Mouse (Mus musculus) intestine, embryonic 15.5 days (tissue): ENCODE measurements around the gene Cers1. TPM values are rescaled to one million over a fixed set of nuclear protein-coding genes. Genes with fewer than 3 reads are reported as not detected.

Experiments used
- ATAC-seq: fragments of 200-750 bp; cut with Nextera tagmentation; 2 replicates; pipeline ENCODE4 v1.8.0; 2017; ENCODE audit warnings: moderate TSS enrichment, moderate library complexity
- H3K27ac ChIP-seq: fragments of 300-500 bp; sonication (generic); 2 replicates; pipeline ENCODE4 v1.5.1; 2015; ENCODE audit warnings: mild to moderate bottlenecking, inconsistent platforms
- H3K27me3 ChIP-seq: fragments of 300-500 bp; sonication (generic); replicated peaks from 2 replicates; pipeline ENCODE4 v1.6.1; 2015; ENCODE audit warnings: inconsistent platforms
- H3K36me3 ChIP-seq: fragments of 300-500 bp; sonication (generic); 2 replicates; pipeline ENCODE4 v1.6.1; 2015; ENCODE audit warnings: inconsistent platforms
- H3K4me1 ChIP-seq: fragments of 300-500 bp; sonication (generic); replicated peaks from 2 replicates; pipeline ENCODE4 v1.6.1; 2015; ENCODE audit warnings: inconsistent platforms
- H3K4me2 ChIP-seq: fragments of 300-500 bp; sonication (generic); replicated peaks from 2 replicates; pipeline ENCODE4 v1.6.1; 2015; ENCODE audit warnings: mild to moderate bottlenecking, inconsistent platforms
- H3K4me3 ChIP-seq: fragments of 300-500 bp; sonication (generic); replicated peaks from 2 replicates; pipeline ENCODE4 v1.5.1; 2015; ENCODE audit warnings: inconsistent platforms
- H3K9ac ChIP-seq: fragments of 300-500 bp; sonication (generic); 2 replicates; pipeline ENCODE4 v1.6.1; 2015; ENCODE audit warnings: inconsistent platforms
- H3K9me3 ChIP-seq: fragments of 300-500 bp; sonication (generic); 2 replicates; pipeline ENCODE4 v1.6.1; 2016; ENCODE audit warnings: inconsistent platforms
- WGBS: fragments of 180-500 bp; shearing (Covaris S2); methylation state at CpG from one replicate; pipeline ENCODE4 v1.1.7; 2015; 5-methylcytosine and 5-hydroxymethylcytosine counted together
- polyA plus RNA-seq: library from polyadenylated mRNA; unstranded; fragments of >200 nt; fragmentation: Nextera tagmentation; extraction: Ambion mirVana; gene quantifications from 2 replicates; pipeline ENCODE4 v1.2.1, GENCODE M21; 2015

Cers1 gene
- polyA plus RNA-seq: 3.6 TPM in 2 replicates

DNA sequence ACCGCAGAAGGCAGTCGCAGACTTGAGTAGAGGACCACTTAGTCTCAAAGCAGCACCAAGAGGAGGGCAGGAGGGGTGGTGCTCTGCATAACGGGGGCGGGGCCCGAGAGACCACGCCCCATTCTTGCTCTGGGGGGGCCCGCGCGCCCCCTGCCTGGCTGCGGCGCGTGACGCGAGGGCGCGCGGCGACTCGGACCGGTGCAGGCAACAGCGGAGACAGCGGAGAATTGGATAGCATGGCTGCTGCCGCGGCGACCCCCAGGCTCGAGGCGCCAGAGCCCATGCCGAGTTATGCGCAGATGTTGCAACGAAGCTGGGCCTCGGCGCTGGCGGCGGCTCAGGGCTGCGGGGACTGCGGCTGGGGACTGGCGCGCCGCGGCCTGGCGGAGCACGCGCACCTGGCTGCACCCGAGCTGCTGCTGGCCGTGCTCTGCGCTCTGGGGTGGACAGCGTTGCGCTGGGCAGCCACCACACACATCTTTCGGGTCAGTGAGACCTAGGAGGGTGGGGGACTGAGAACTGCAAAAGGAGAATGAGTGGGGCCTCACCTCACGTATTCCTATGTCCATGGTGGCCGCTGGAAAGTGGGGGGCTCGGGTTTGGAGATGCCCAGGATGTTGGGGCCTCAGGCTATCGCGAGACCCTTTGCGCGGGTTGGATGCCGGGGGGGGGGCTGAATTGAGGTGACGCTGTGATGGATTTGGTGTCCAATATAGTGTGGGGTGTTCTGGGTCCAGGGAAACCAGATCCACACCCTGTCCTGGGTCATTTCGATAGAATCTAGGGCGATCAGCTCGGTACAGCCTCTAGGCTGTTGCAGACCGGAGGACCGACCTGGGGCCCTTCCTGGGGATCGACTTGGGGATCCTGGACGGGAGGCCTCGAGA is at the start of gene Cers1:
Gene Cers1, plus strand, starts transcription at position 152 of the 887 bp plus-strand sequence.
- Histone ChIP-seq H3K9ac (peak within 1 kb of the TSS; percentile 50), H3K27me3 (no peaks in the 10 kb centered on the region), H3K36me3 (peaks cover 20% of the 10 kb centered on the region), H3K27ac (peak within 1 kb of the TSS; percentile 74), H3K4me3 (peak within 1 kb of the TSS; percentile 58), H3K4me1 (peaks cover 25% of the 10 kb centered on the region), H3K4me2 (peak within 1 kb of the TSS; percentile 93), H3K9me3 (no peaks in the 10 kb centered on the region)
- WGBS: 2% methylated on average over 66 of the region's 66 CpGs
- ATAC-seq: peak; percentile 68

DNA sequence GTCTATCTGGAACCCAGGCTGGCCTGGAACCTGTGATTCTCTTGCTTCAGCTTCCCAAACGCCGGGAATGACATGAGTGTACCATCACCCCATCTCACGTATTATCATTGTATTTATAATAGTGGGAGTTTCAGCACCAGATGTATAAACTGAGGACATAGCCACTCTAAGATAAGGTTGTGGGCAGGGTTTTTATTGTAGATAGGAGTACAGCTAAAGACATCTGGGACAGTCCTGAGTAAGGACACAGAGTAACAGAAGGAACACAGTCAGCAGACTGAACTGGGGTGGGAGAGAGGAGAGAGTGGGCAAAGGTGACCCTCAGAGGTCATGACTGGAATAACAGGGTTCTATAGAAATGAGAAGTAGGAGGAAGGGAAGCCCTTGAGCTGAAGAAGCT is 47.9 kb upstream of the Cers1 start:
- Histone ChIP-seq H3K9me3 (no peaks in the 10 kb centered on the region), H3K9ac (no peak overlapping the region), H3K4me3 (no peak overlapping the region), H3K4me2 (no peak overlapping the region), H3K4me1 (no peaks in the 10 kb centered on the region), H3K27me3 (no peaks in the 10 kb centered on the region), H3K27ac (no peak overlapping the region), H3K36me3 (peaks cover 19% of the 10 kb centered on the region)
- WGBS: 87% methylated on average over 3 of the region's 3 CpGs
- ATAC-seq: no peak

DNA sequence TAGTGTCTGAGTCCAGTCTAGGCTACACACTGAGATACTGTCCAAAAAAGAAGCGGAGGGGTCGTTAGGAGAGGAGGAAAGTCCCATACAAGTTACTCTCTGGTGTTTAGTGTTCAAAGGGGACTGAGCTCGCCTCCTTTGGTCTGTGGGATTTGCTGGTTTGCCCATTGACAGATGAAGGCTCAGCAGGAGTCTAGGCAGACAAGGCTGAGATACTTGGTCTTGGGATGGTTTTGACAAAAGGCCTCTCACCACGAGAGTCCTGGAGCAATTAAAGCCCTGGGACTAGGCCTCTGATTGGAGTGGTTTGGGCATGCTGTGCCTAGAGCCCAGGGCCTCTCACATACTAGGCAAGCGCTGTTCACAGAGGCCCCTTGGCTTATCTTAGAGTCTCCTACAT is 47.3 kb upstream of the Cers1 start:
- H3K9me3 ChIP-seq: no peaks in the 10 kb centered on the region
- peaks cover 13% of the 10 kb centered on the region; the same call in 1 of the 2 replicates for H3K36me3 ChIP-seq
- no peak overlapping the region for H3K4me3 ChIP-seq
- H3K4me2 ChIP-seq: no peak overlapping the region
- H3K9ac ChIP-seq: no peak overlapping the region
- WGBS: 72% methylated on average over 5 of the region's 5 CpGs
- no peaks in the 10 kb centered on the region for H3K4me1 ChIP-seq
- H3K27ac ChIP-seq: no peak overlapping the region
- no peaks in the 10 kb centered on the region for H3K27me3 ChIP-seq
- no peak for ATAC-seq

DNA sequence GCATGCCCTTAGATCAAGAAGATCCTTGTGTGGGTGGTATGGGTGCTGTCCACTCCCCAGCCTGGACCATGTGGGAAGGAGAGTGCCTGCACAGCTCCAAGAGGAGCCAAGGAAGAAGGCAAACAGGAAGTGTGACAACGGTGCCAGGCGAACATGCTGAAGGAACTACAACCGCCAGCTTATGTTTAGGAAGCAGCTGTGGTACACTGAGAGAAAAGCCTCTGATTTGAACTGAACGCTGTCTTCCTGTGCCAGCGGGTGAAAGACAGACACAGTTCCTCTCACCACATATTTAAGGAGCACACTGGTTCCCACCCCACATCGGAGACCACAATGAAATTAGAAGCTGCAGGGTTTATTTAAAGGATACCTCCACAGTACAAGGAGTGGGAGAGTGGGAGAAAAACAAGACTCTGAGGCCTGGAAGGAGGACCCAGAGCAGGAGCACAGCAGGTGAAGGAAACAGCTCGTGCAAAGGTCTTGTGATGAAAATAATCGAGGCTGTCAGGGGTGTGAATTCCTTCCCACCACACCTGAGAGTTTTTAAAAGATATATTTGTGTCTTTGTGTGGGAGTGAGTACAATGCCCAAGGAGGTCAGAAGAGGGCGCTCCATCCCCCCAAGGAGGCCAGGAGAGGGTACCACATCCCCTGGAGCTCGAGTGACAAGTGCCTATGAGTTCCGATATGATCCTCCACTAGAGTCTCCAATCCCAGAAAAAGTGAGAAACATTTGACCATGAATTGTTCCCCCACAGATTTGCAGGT is 46.6 kb upstream of the Cers1 start:
- ATAC-seq: no peak
- Histone ChIP-seq H3K4me1 (no peaks in the 10 kb centered on the region), H3K27ac (no peak overlapping the region), H3K36me3 (peaks cover 7% of the 10 kb centered on the region; the same call in 1 of the 2 replicates), H3K9me3 (no peaks in the 10 kb centered on the region), H3K27me3 (no peaks in the 10 kb centered on the region), H3K4me2 (no peak overlapping the region), H3K4me3 (no peak overlapping the region), H3K9ac (no peak overlapping the region)
- WGBS: 48% methylated on average over 11 of the region's 11 CpGs

DNA sequence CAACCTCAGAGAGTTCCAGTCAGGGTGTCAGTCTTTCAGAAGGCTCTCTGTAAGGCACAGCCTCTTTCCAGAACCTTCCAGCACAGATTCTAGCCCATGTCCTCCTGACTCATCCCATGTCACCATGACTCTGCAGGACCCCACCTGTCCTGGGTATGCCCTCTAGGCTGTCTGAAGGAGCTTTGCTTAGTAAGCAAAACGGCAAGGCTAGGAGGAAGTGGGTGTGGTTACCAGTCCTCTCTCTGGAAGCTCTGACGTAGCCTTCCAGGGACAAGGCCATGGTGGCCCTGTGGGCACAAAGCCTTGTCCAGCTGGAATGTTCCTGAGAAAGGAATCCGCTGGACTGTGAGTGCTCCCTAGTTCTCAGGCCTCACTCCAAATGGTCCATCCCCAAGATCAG is 42.6 kb upstream of the Cers1 start:
- Histone ChIP-seq H3K27me3 (no peaks in the 10 kb centered on the region), H3K27ac (no peak overlapping the region), H3K4me3 (no peak overlapping the region), H3K36me3 (no peaks in the 10 kb centered on the region), H3K9ac (no peak overlapping the region), H3K4me2 (no peak overlapping the region), H3K4me1 (no peaks in the 10 kb centered on the region), H3K9me3 (no peaks in the 10 kb centered on the region)
- 45% methylated on average over 3 of the region's 3 CpGs for WGBS
- ATAC-seq: peak; percentile 73

DNA sequence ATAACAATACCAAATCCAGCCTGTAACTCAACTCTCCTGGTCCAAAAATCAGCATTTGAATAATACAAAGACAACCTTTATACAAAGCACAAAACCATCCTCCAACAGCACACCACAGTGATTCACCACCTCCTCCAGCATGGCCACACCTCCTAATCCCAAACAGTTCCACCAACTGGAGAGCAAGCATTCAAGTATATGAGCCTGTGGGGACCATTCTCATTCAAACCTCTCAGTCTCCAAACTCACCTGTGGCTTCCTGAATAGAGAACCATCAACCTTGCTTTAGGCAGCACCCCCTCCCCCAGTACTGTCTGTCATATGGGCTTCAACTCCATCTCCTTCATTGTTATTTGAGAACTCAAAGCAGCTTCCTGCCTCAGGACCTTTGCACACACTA is 41.2 kb upstream of the Cers1 start:
- H3K27me3 ChIP-seq: no peaks in the 10 kb centered on the region

DNA sequence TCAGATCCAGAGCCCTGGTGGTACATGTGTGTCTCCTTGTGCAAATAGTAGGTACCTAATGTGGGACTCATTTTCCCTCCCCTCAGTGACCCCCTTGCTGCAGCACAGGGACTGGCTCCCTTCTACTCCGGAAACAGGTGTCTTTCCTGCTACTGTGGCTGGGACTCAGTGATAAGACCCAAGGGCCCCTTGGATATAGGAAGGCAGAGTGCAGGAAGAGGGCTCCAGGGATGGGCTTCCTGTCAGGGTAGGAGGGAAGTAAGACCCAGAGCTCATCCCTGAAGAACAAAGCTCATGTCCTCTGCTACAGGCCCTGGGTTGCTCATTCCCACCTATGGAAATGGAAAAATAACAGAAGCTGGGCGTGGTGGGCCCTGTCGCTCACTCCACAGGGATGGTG is 39.1 kb upstream of the Cers1 start:
- 88% methylated on average over 3 of the region's 3 CpGs for WGBS
- no peak for ATAC-seq
- no peak overlapping the region for H3K27ac ChIP-seq

More for the DNA sequence above, 41.2 kb upstream of the Cers1 start:
- 0 out of 2 replicates have a peak, but pooled peaks cover 2% of the 10 kb centered on the region for H3K4me1 ChIP-seq
- H3K27ac ChIP-seq: no peak overlapping the region
- no peak for ATAC-seq
- H3K4me3 ChIP-seq: no peak overlapping the region
- no peak overlapping the region for H3K4me2 ChIP-seq
- H3K9ac ChIP-seq: no peak overlapping the region
- no peaks in the 10 kb centered on the region for H3K36me3 ChIP-seq
- H3K9me3 ChIP-seq: no peaks in the 10 kb centered on the region

DNA sequence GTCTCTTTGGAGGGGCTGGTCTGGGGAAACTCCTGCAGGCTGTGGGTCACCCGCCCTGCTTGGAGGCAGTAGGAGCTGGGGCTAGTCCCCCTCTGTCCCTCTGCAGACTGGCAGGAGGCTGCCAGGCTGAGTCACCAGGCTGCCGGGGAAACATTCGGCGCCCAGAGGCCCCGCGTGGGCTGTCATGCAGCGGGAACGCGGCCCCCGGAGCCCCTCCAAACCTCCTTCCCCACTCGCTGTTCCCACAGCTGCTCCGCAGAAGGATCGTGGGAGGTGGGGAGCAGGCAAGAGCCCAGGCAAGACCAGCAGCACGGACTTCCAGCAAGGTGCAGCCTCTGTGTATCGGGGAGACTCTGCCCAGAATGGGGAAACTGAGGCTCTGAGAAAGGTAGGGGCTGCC is 37.4 kb upstream of the Cers1 start:
- no peak overlapping the region for H3K4me2 ChIP-seq
- WGBS: 61% methylated on average over 15 of the region's 15 CpGs
- H3K4me3 ChIP-seq: no peak overlapping the region
- H3K27ac ChIP-seq: no peak overlapping the region
- H3K4me1 ChIP-seq: 0 out of 2 replicates have a peak, but pooled peaks cover 5% of the 10 kb centered on the region
- ATAC-seq: no peak
- H3K9me3 ChIP-seq: no peaks in the 10 kb centered on the region
- no peaks in the 10 kb centered on the region for H3K36me3 ChIP-seq
- no peak overlapping the region for H3K9ac ChIP-seq
- no peaks in the 10 kb centered on the region for H3K27me3 ChIP-seq

More for the DNA sequence above, 39.1 kb upstream of the Cers1 start:
- H3K4me3 ChIP-seq: no peak overlapping the region
- no peak overlapping the region for H3K9ac ChIP-seq
- H3K36me3 ChIP-seq: no peaks in the 10 kb centered on the region
- no peaks in the 10 kb centered on the region for H3K27me3 ChIP-seq
- H3K4me2 ChIP-seq: no peak overlapping the region
- H3K9me3 ChIP-seq: no peaks in the 10 kb centered on the region
- H3K4me1 ChIP-seq: 0 out of 2 replicates have a peak, but pooled peaks cover 2% of the 10 kb centered on the region

DNA sequence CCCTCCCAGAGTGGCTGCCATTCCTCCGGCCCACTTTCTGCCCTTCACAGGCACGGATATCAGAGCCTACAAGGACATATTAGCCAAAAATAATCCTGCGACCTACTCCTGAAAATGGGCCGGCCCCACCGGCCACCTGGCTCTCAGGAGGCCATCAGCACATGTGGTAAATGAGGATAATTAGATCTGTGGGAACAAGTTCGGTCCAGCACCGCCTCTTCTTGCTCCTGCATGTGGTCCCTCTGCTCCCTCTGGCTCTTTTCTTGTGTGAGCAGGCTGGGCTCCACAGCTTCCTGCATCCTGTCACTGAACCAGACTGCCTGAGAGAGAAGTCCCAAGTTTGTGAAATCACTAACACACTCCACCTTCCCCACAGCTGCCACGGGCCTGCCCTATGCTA is 36.3 kb upstream of the Cers1 start:
- Histone ChIP-seq H3K4me2 (no peak overlapping the region), H3K9me3 (no peaks in the 10 kb centered on the region), H3K9ac (no peak overlapping the region), H3K4me3 (no peak overlapping the region), H3K27ac (no peak overlapping the region), H3K27me3 (no peaks in the 10 kb centered on the region), H3K4me1 (0 out of 2 replicates have a peak, but pooled peaks cover 7% of the 10 kb centered on the region), H3K36me3 (no peaks in the 10 kb centered on the region)
- WGBS: 71% methylated on average over 8 of the region's 8 CpGs
- no peak for ATAC-seq

DNA sequence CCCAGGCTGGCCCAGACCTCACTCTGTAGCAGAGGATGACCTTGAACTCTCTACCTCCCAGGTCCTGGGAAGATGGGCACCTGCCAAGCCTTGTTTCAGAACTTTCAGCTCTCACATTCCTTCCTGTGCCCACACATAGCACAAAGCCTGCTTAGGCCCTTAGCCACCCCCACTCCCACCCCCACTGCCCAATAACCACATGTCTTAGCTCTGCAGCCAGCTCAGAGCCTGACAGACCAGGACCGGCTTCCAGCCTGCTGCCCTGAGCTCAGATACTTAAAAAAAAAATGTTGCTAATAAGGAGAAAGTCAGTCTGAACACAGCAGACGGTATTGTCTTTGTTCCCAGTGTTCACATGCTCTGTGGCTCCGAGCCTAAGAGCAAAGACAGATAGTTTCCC is 34.6 kb upstream of the Cers1 start:
- Histone ChIP-seq H3K27me3 (no peaks in the 10 kb centered on the region), H3K27ac (peak overlapping the region; percentile 32; the same call in 1 of the 2 replicates), H3K4me2 (no peak overlapping the region), H3K9me3 (no peaks in the 10 kb centered on the region), H3K36me3 (peaks cover 7% of the 10 kb centered on the region), H3K9ac (no peak overlapping the region), H3K4me1 (0 out of 2 replicates have a peak, but pooled peaks cover 7% of the 10 kb centered on the region), H3K4me3 (no peak overlapping the region)
- 28% methylated on average over 3 of the region's 3 CpGs for WGBS
- ATAC-seq: no peak

DNA sequence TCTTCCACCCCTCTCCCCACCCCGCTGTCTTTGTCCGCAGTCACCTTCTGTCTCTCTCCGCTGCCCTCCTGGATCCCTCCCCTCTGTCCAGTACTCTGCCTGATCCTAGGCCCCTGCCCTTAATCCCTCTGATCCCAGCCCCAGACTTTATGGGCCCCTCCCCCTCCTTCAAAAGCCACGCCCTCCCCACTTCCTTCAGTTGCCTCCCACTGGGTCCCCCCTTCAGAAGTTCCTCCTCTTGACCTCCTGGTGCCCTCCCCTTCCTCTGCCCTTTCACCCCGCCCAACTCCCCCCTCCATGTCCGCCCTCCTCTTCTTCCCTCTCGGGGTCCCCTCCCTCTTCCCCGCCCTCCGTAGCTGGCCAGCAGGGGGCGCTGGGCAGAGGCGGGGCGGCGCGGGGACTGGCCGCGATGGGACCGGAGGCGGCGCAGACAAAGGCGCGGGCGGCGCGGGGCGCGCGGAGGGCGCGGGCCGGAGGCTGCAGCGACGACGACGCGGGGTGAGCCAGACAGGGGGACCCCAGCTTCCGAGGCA is 32.9 kb upstream of the Cers1 start, which contains the start of gene Homer3:
Gene Homer3, plus strand, starts transcription at position 225 of the 533 bp plus-strand sequence.
- Histone ChIP-seq H3K4me3 (peak within 1 kb of the TSS; percentile 82), H3K9me3 (no peaks in the 10 kb centered on the region), H3K36me3 (peaks cover 22% of the 10 kb centered on the region), H3K4me1 (0 out of 2 replicates have a peak, but pooled peaks cover 7% of the 10 kb centered on the region), H3K9ac (peak within 1 kb of the TSS; percentile 94), H3K27me3 (no peaks in the 10 kb centered on the region), H3K27ac (peak within 1 kb of the TSS; percentile 67), H3K4me2 (peak within 1 kb of the TSS; percentile 87)
- WGBS: under 1% methylated on average over 36 of the region's 36 CpGs
- peak; percentile 94 for ATAC-seq
